Comparison of ENCODE assay signal across 10 mouse cellular contexts in genomic region chr11:98771844-98772525, GRCm38 (mm10). TPM values are rescaled to one million over a fixed set of nuclear protein-coding genes. Genes with fewer than 3 reads are reported as not detected.
DNase-seq lines count a peak whose midpoint lies in the region; ATAC-seq and TF ChIP-seq lines count a peak whose summit lies in the region.
"Had no signal": no experiment of that assay in that cellular context is flagged by ENCODE, and none has a peak within 500 bp of the region (broad histone marks: within the 10 kb centered on the region; RNA-seq: fewer than 3 reads in every experiment).

No protein-coding gene starts in this region.

- H3K4me1 ChIP-seq in megakaryocyte, embryonic 14.5 days = peaks cover 99% of the 10 kb centered on the region
- peaks cover 95% of the 10 kb centered on the region for H3K4me1 ChIP-seq in heart, embryonic 15.5 days (replicated peaks)
- peaks cover 59% of the 10 kb centered on the region for H3K4me1 ChIP-seq in olfactory bulb, adult 2 months (ENCODE audit: control insufficient read depth, insufficient read depth, low read length)

- no peak for TF ChIP-seq POLR2A in olfactory bulb, adult 2 months (IDR thresholded peaks at IDR 0.05; ENCODE audit: insufficient read depth, low read depth, low read length)

- peaks cover 49% of the 10 kb centered on the region for H3K36me3 ChIP-seq in megakaryocyte, embryonic 14.5 days (replicated peaks; ENCODE audit: low read length)
- H3K36me3 ChIP-seq in heart, embryonic 15.5 days = peaks cover 21% of the 10 kb centered on the region

- peak overlapping the region; percentile 22; the same call in 1 of the 2 replicates for H3K9ac ChIP-seq in heart, embryonic 15.5 days

- DNase-seq in cerebellum, adult 9-10 months = peak; percentile 76
- DNase-seq in urinary bladder, postnatal 4 days (ENCODE audit: low spot score in 2 of 2) = no peak

- peak overlapping the region; percentile 92 for H3K4me3 ChIP-seq in megakaryocyte, embryonic 14.5 days (replicated peaks)
- H3K4me3 ChIP-seq in heart, embryonic 15.5 days = peak overlapping the region; percentile 10; the same call in 1 of the 2 replicates
- peak overlapping the region; percentile 64 for H3K4me3 ChIP-seq in olfactory bulb, adult 2 months (ENCODE audit: insufficient read depth, low read depth, low read length)
- H3K4me3 ChIP-seq: erythroblast, embryonic 14.5 days had no signal

- TF ChIP-seq CTCF in olfactory bulb, adult 2 months (IDR thresholded peaks at IDR 0.05; ENCODE audit: insufficient read depth, low read depth, low read length) = no peak

- H3K9me3 ChIP-seq in megakaryocyte, embryonic 14.5 days = no peaks in the 10 kb centered on the region
- no peaks in the 10 kb centered on the region for H3K9me3 ChIP-seq in heart, embryonic 15.5 days (replicated peaks)

- no peak for ATAC-seq in cerebellum, adult (ENCODE audit: insufficient number of reproducible peaks, low FRiP score, low TSS enrichment)
- no peak for ATAC-seq in megakaryocyte, adult 5-6 weeks (ENCODE audit: poor library complexity, severe bottlenecking)
- ATAC-seq in heart, embryonic 15.5 days (replicated peaks; ENCODE audit: insufficient number of reproducible peaks, insufficient read depth, low FRiP score, low read depth) = no peak
- no peak for ATAC-seq in granulocyte monocyte progenitor cell, adult 5-6 weeks (replicated peaks; ENCODE audit: poor library complexity, severe bottlenecking)
- ATAC-seq: midbrain, embryonic 16.5 days had no signal

- H3K4me2 ChIP-seq in heart, embryonic 15.5 days = peak overlapping the region; percentile 76

- no peaks in the 10 kb centered on the region for H3K27me3 ChIP-seq in megakaryocyte, embryonic 14.5 days (replicated peaks)
- no peaks in the 10 kb centered on the region for H3K27me3 ChIP-seq in heart, embryonic 15.5 days

- H3K27ac ChIP-seq in heart, embryonic 15.5 days = peak overlapping the region; percentile 93
- H3K27ac ChIP-seq in olfactory bulb, adult 2 months (ENCODE audit: insufficient read depth, low read depth, low read length) = peak overlapping the region; percentile 81; the same call in 1 of the 2 replicates

- WGBS in heart, embryonic 15.5 days = 51% methylated on average over 11 of the region's 11 CpGs
- WGBS in olfactory bulb, adult 2 months = 50% methylated on average over 11 of the region's 11 CpGs

RNA-seq across cellular contexts. Expression of gene Nr1d1, which starts 3.1 kb away (rescaled TPM):
- 5.6 and 22.1 TPM in 2 replicates for polyA plus RNA-seq in megakaryocyte, embryonic 14.5 days (2012; ENCODE audit: insufficient read depth, low replicate concordance)
- 0.11 and 0.25 TPM in 2 replicates for total RNA-seq in megakaryocyte, adult 5-6 weeks (2015)
- total RNA-seq in megakaryocyte, adult 5-6 weeks (2017) = 0.12 and 0.37 TPM in 2 replicates
- 7.0 and 7.5 TPM in 2 replicates for polyA plus RNA-seq in heart, embryonic 15.5 days (2015; fragmentation: Nextera tagmentation; extraction: Ambion mirVana)
- not detected in 2 replicates for polyA plus RNA-seq in olfactory bulb, adult 2 months (2012; ENCODE audit: insufficient read depth, insufficient read length, low replicate concordance, missing spikeins)
- 2.3 and 2.8 TPM in 2 replicates for total RNA-seq in granulocyte monocyte progenitor cell, adult 5-6 weeks (2014; fragmentation: Nextera tagmentation)
- 1.2 TPM in 1 of 2 replicates, not detected in the other for total RNA-seq in granulocyte monocyte progenitor cell, adult 5-6 weeks (2017)

RNA-seq across cellular contexts. Expression of gene Msl1, which starts 23.3 kb away (rescaled TPM):
- 30.0 and 46.8 TPM in 2 replicates for polyA plus RNA-seq in megakaryocyte, embryonic 14.5 days (2012; ENCODE audit: insufficient read depth, low replicate concordance)
- 73.7 and 74.9 TPM in 2 replicates for total RNA-seq in megakaryocyte, adult 5-6 weeks (2015)
- total RNA-seq in megakaryocyte, adult 5-6 weeks (2017) = 111 and 119 TPM in 2 replicates
- polyA plus RNA-seq in heart, embryonic 15.5 days (2015; fragmentation: Nextera tagmentation; extraction: Ambion mirVana) = 15.5 and 17.2 TPM in 2 replicates
- polyA plus RNA-seq in olfactory bulb, adult 2 months (2012; ENCODE audit: insufficient read depth, insufficient read length, low replicate concordance, missing spikeins) = 206 and 252 TPM in 2 replicates
- total RNA-seq in granulocyte monocyte progenitor cell, adult 5-6 weeks (2014; fragmentation: Nextera tagmentation) = 72.7 and 75.0 TPM in 2 replicates
- 59.8 and 70.1 TPM in 2 replicates for total RNA-seq in granulocyte monocyte progenitor cell, adult 5-6 weeks (2017)

RNA-seq across cellular contexts. Expression of gene Thra, which starts 31.5 kb away (rescaled TPM):
- 37.6 and 38.9 TPM in 2 replicates for polyA plus RNA-seq in megakaryocyte, embryonic 14.5 days (2012; ENCODE audit: insufficient read depth, low replicate concordance)
- total RNA-seq in megakaryocyte, adult 5-6 weeks (2015) = 10.0 and 11.6 TPM in 2 replicates
- 8.0 and 9.0 TPM in 2 replicates for total RNA-seq in megakaryocyte, adult 5-6 weeks (2017)
- polyA plus RNA-seq in heart, embryonic 15.5 days (2015; fragmentation: Nextera tagmentation; extraction: Ambion mirVana) = 34.8 and 39.5 TPM in 2 replicates
- 251 and 495 TPM in 2 replicates for polyA plus RNA-seq in olfactory bulb, adult 2 months (2012; ENCODE audit: insufficient read depth, insufficient read length, low replicate concordance, missing spikeins)
- total RNA-seq in granulocyte monocyte progenitor cell, adult 5-6 weeks (2014; fragmentation: Nextera tagmentation) = 39.3 and 39.5 TPM in 2 replicates
- total RNA-seq in granulocyte monocyte progenitor cell, adult 5-6 weeks (2017) = 23.0 and 24.2 TPM in 2 replicates

RNA-seq across cellular contexts. Expression of gene Casc3, which starts 32.7 kb away (rescaled TPM):
- 10.6 and 13.2 TPM in 2 replicates for polyA plus RNA-seq in megakaryocyte, embryonic 14.5 days (2012; ENCODE audit: insufficient read depth, low replicate concordance)
- 35.6 and 39.9 TPM in 2 replicates for total RNA-seq in megakaryocyte, adult 5-6 weeks (2015)
- 32.1 and 33.2 TPM in 2 replicates for total RNA-seq in megakaryocyte, adult 5-6 weeks (2017)
- polyA plus RNA-seq in heart, embryonic 15.5 days (2015; fragmentation: Nextera tagmentation; extraction: Ambion mirVana) = 21.3 and 27.6 TPM in 2 replicates
- not detected in 2 replicates for polyA plus RNA-seq in olfactory bulb, adult 2 months (2012; ENCODE audit: insufficient read depth, insufficient read length, low replicate concordance, missing spikeins)
- 46.1 and 46.7 TPM in 2 replicates for total RNA-seq in granulocyte monocyte progenitor cell, adult 5-6 weeks (2014; fragmentation: Nextera tagmentation)
- 13.6 and 31.8 TPM in 2 replicates for total RNA-seq in granulocyte monocyte progenitor cell, adult 5-6 weeks (2017)

RNA-seq across cellular contexts. Expression of gene Med24, which starts 42.8 kb away (rescaled TPM):
- 40.2 and 55.7 TPM in 2 replicates for polyA plus RNA-seq in megakaryocyte, embryonic 14.5 days (2012; ENCODE audit: insufficient read depth, low replicate concordance)
- total RNA-seq in megakaryocyte, adult 5-6 weeks (2015) = 17.9 and 21.5 TPM in 2 replicates
- total RNA-seq in megakaryocyte, adult 5-6 weeks (2017) = 22.6 and 31.3 TPM in 2 replicates
- 33.5 and 43.0 TPM in 2 replicates for polyA plus RNA-seq in heart, embryonic 15.5 days (2015; fragmentation: Nextera tagmentation; extraction: Ambion mirVana)
- not detected in 2 replicates for polyA plus RNA-seq in olfactory bulb, adult 2 months (2012; ENCODE audit: insufficient read depth, insufficient read length, low replicate concordance, missing spikeins)
- total RNA-seq in granulocyte monocyte progenitor cell, adult 5-6 weeks (2014; fragmentation: Nextera tagmentation) = 57.3 and 68.2 TPM in 2 replicates
- 37.6 and 42.6 TPM in 2 replicates for total RNA-seq in granulocyte monocyte progenitor cell, adult 5-6 weeks (2017)

Comparison
In these comparisons a context has a peak if more than half of its experiments do, and no peak if none do; other contexts are left out.
1. H3K4me3 ChIP-seq: peak in every context shown above with its lines; median percentile 92 in megakaryocyte, embryonic 14.5 days; 64 in olfactory bulb, adult 2 months; 10 in heart, embryonic 15.5 days.